ENCODE assay signal across 16 mouse cellular contexts in the genomic region with DNA sequence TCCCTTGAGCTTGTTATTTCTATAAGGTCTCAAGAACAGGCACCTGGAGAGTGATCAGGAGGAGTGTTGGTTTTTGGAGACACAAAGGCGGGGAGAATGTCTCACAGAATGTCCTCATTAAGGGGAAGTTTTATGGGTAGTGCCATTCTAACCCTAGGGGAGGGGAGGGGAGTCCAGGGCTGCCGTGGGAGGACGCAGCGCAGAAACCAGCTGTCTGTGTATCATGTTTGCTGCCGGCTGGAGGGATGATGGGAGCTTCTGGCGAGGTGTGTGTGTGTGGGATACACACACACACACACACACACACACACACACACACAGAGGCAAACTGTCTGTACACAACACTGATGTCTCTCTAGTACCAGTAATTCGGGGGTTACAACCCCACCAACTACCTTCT. TPM values are rescaled to one million over a fixed set of nuclear protein-coding genes. Genes with fewer than 3 reads are reported as not detected.
DNase-seq lines count a peak whose midpoint lies in the region; ATAC-seq and TF ChIP-seq lines count a peak whose summit lies in the region.
"Had no signal": no experiment of that assay in that cellular context is flagged by ENCODE, and none has a peak within 500 bp of the region (broad histone marks: within the 10 kb centered on the region; RNA-seq: fewer than 3 reads in every experiment).

No protein-coding gene starts in this region.

- no peaks in the 10 kb centered on the region for H3K9me3 ChIP-seq in hindbrain, embryonic 13.5 days
- no peaks in the 10 kb centered on the region for H3K9me3 ChIP-seq in hindbrain, embryonic 11.5 days (ENCODE audit: control insufficient read depth, low read length)
- no peaks in the 10 kb centered on the region for H3K9me3 ChIP-seq in limb, embryonic 12.5 days
- H3K9me3 ChIP-seq in limb, embryonic 10.5 days (replicated peaks): no peaks in the 10 kb centered on the region
- H3K9me3 ChIP-seq in CH12.LX (replicated peaks; ENCODE audit: low read length): no peaks in the 10 kb centered on the region
- H3K9me3 ChIP-seq in embryonic facial prominence, embryonic 13.5 days: no peaks in the 10 kb centered on the region
- H3K9me3 ChIP-seq in midbrain, embryonic 16.5 days (replicated peaks; ENCODE audit: control insufficient read depth, low read length, poor library complexity, severe bottlenecking): no peaks in the 10 kb centered on the region
- H3K9me3 ChIP-seq: limb, embryonic 15.5 days had no signal

- no peaks in the 10 kb centered on the region for H3K79me2 ChIP-seq in CH12.LX (replicated peaks; ENCODE audit: control insufficient read depth, extremely low read depth, insufficient read depth, poor library complexity, severe bottlenecking)

- TF ChIP-seq RAD21 in CH12.LX (IDR thresholded peaks at IDR 0.05; ENCODE audit: low read depth, low read length): no peak

- no peak for TF ChIP-seq POLR2A in CH12.LX (IDR thresholded peaks at IDR 0.05; ENCODE audit: low read depth, low read length)

- DNase-seq in hindbrain, embryonic 11.5 days (ENCODE audit: low spot score): no peak
- no peak for DNase-seq in limb, embryonic 10.5 days (ENCODE audit: low spot score)
- no peak for DNase-seq in CH12.LX (ENCODE audit: extremely low read depth)
- DNase-seq: cerebellum, postnatal 25 days; gastrocnemius, postnatal 14 days; heart, postnatal 10 days; layer of hippocampus, postnatal 36 days had no signal

- H3K4me1 ChIP-seq in hindbrain, embryonic 13.5 days (replicated peaks): peaks cover 32% of the 10 kb centered on the region
- peaks cover 5% of the 10 kb centered on the region for H3K4me1 ChIP-seq in hindbrain, embryonic 11.5 days (replicated peaks; ENCODE audit: control insufficient read depth, insufficient read depth, low read length)
- peaks cover 28% of the 10 kb centered on the region for H3K4me1 ChIP-seq in limb, embryonic 12.5 days (replicated peaks)
- peaks cover 35% of the 10 kb centered on the region for H3K4me1 ChIP-seq in limb, embryonic 10.5 days
- H3K4me1 ChIP-seq in CH12.LX (ENCODE audit: control insufficient read depth in 1 of 2, insufficient read depth in 2 of 2): no peaks in the 10 kb centered on the region
- peaks cover 28% of the 10 kb centered on the region for H3K4me1 ChIP-seq in embryonic facial prominence, embryonic 13.5 days
- H3K4me1 ChIP-seq in midbrain, embryonic 16.5 days (ENCODE audit: control insufficient read depth, insufficient read depth, low read length): peaks cover 13% of the 10 kb centered on the region

- TF ChIP-seq CTCF in CH12.LX (conservative IDR thresholded peaks at IDR 0.05 in 1 of 2, IDR thresholded peaks at IDR 0.05 in 1 of 2; ENCODE audit: low read depth in 2 of 2, low read length in 2 of 2): no peak

- dilution Hi-C loops in CH12.LX (cut with MboI; ENCODE audit: extremely low pct_ligation_motif_present, extremely low pct_unique_long_range_greater_than_20kb, low sequenced_read_pairs): no loop called here

- 0 out of 2 replicates have a peak, but pooled peaks cover 3% of the 10 kb centered on the region for H3K27me3 ChIP-seq in hindbrain, embryonic 13.5 days
- no peaks in the 10 kb centered on the region for H3K27me3 ChIP-seq in hindbrain, embryonic 11.5 days (ENCODE audit: control insufficient read depth, insufficient read depth, low read length)
- H3K27me3 ChIP-seq in limb, embryonic 12.5 days: peaks cover 8% of the 10 kb centered on the region
- H3K27me3 ChIP-seq in limb, embryonic 10.5 days (ENCODE audit: low read depth, poor library complexity, severe bottlenecking): peaks cover 19% of the 10 kb centered on the region
- peaks cover 76% of the 10 kb centered on the region for H3K27me3 ChIP-seq in CH12.LX (replicated peaks)
- no peaks in the 10 kb centered on the region for H3K27me3 ChIP-seq in embryonic facial prominence, embryonic 13.5 days
- H3K27me3 ChIP-seq in midbrain, embryonic 16.5 days (ENCODE audit: control insufficient read depth, insufficient read depth, low read depth, low read length): no peaks in the 10 kb centered on the region
- H3K27me3 ChIP-seq: limb, embryonic 15.5 days had no signal

- WGBS in hindbrain, embryonic 13.5 days: 32% methylated on average over 7 of the region's 7 CpGs
- 42% methylated on average over 7 of the region's 7 CpGs for WGBS in hindbrain, embryonic 11.5 days
- 15% methylated on average over 7 of the region's 7 CpGs for WGBS in limb, embryonic 12.5 days
- 28% methylated on average over 7 of the region's 7 CpGs for WGBS in limb, embryonic 10.5 days
- WGBS in embryonic facial prominence, embryonic 13.5 days: 29% methylated on average over 7 of the region's 7 CpGs
- 57% methylated on average over 7 of the region's 7 CpGs for WGBS in midbrain, embryonic 16.5 days

- no peaks in the 10 kb centered on the region for H3K36me3 ChIP-seq in hindbrain, embryonic 13.5 days
- H3K36me3 ChIP-seq in hindbrain, embryonic 11.5 days (ENCODE audit: control insufficient read depth, insufficient read depth, low read length): no peaks in the 10 kb centered on the region
- H3K36me3 ChIP-seq in limb, embryonic 12.5 days: peaks cover 8% of the 10 kb centered on the region; the same call in 1 of the 2 replicates
- H3K36me3 ChIP-seq in limb, embryonic 10.5 days: no peaks in the 10 kb centered on the region
- H3K36me3 ChIP-seq in CH12.LX (replicated peaks in 1 of 2; ENCODE audit: control insufficient read depth in 1 of 2, insufficient read depth in 1 of 2, low read length in 1 of 2): no peaks in the 10 kb centered on the region
- H3K36me3 ChIP-seq in embryonic facial prominence, embryonic 13.5 days: peaks cover 31% of the 10 kb centered on the region
- H3K36me3 ChIP-seq in midbrain, embryonic 16.5 days (ENCODE audit: control insufficient read depth, insufficient read depth, low read length): no peaks in the 10 kb centered on the region

- H3K9ac ChIP-seq in hindbrain, embryonic 13.5 days: no peak overlapping the region
- no peak overlapping the region for H3K9ac ChIP-seq in hindbrain, embryonic 11.5 days (ENCODE audit: low read depth, low read length)
- H3K9ac ChIP-seq in limb, embryonic 12.5 days (replicated peaks): no peak overlapping the region
- H3K9ac ChIP-seq in CH12.LX (ENCODE audit: insufficient read depth, low read depth): no peak overlapping the region
- no peak overlapping the region for H3K9ac ChIP-seq in embryonic facial prominence, embryonic 13.5 days
- H3K9ac ChIP-seq in midbrain, embryonic 16.5 days (ENCODE audit: low read depth, low read length): no peak overlapping the region
- H3K9ac ChIP-seq: limb, embryonic 15.5 days had no signal

- no peak overlapping the region for H3K4me3 ChIP-seq in hindbrain, embryonic 13.5 days
- no peak overlapping the region for H3K4me3 ChIP-seq in hindbrain, embryonic 11.5 days (ENCODE audit: low read depth, low read length)
- no peak overlapping the region for H3K4me3 ChIP-seq in limb, embryonic 12.5 days (replicated peaks)
- no peak overlapping the region for H3K4me3 ChIP-seq in limb, embryonic 10.5 days
- no peak overlapping the region for H3K4me3 ChIP-seq in CH12.LX (replicated peaks in 1 of 3; ENCODE audit: low read depth in 2 of 3, low read length in 2 of 3, poor library complexity in 1 of 3)
- no peak overlapping the region for H3K4me3 ChIP-seq in embryonic facial prominence, embryonic 13.5 days
- no peak overlapping the region for H3K4me3 ChIP-seq in midbrain, embryonic 16.5 days (ENCODE audit: low read depth, low read length)
- H3K4me3 ChIP-seq: erythroblast, embryonic 14.5 days; limb, embryonic 15.5 days had no signal

- in situ Hi-C loops in CH12.LX (cut with MboI; ENCODE audit: low pct_ligation_motif_present, low pct_unique_long_range_greater_than_20kb, low sequenced_read_pairs): no loop called here

- ATAC-seq in hindbrain, embryonic 13.5 days (ENCODE audit: low FRiP score): no peak
- ATAC-seq in hindbrain, embryonic 11.5 days (ENCODE audit: low FRiP score): no peak
- no peak for ATAC-seq in limb, embryonic 12.5 days (ENCODE audit: insufficient number of reproducible peaks, insufficient read depth, low FRiP score, low TSS enrichment, low read depth)
- ATAC-seq in embryonic facial prominence, embryonic 13.5 days (ENCODE audit: insufficient number of reproducible peaks, insufficient read depth, low FRiP score, low TSS enrichment, low read depth): no peak
- ATAC-seq in midbrain, embryonic 16.5 days: no peak
- ATAC-seq: forebrain, embryonic 16.5 days had no signal

- peak overlapping the region; percentile 58; the same call in 1 of the 2 replicates for H3K27ac ChIP-seq in hindbrain, embryonic 13.5 days
- H3K27ac ChIP-seq in hindbrain, embryonic 11.5 days (ENCODE audit: low read depth, low read length): no peak overlapping the region
- H3K27ac ChIP-seq in limb, embryonic 12.5 days: no peak overlapping the region
- H3K27ac ChIP-seq in limb, embryonic 10.5 days: no peak overlapping the region
- no peak overlapping the region for H3K27ac ChIP-seq in CH12.LX (ENCODE audit: insufficient read depth, low read depth)
- peak overlapping the region; percentile 16; the same call in 1 of the 2 replicates for H3K27ac ChIP-seq in embryonic facial prominence, embryonic 13.5 days
- H3K27ac ChIP-seq in midbrain, embryonic 16.5 days (ENCODE audit: low read length): no peak overlapping the region
- H3K27ac ChIP-seq: limb, embryonic 15.5 days had no signal

- no peak overlapping the region for H3K4me2 ChIP-seq in hindbrain, embryonic 13.5 days
- H3K4me2 ChIP-seq in hindbrain, embryonic 11.5 days (replicated peaks; ENCODE audit: low read depth, low read length): no peak overlapping the region
- peak overlapping the region; percentile 24 for H3K4me2 ChIP-seq in limb, embryonic 12.5 days
- H3K4me2 ChIP-seq in CH12.LX (ENCODE audit: insufficient read depth, low read depth, poor library complexity, severe bottlenecking): peak overlapping the region; percentile 4; the same call in 1 of the 2 replicates
- peak overlapping the region; percentile 0; the same call in 1 of the 2 replicates for H3K4me2 ChIP-seq in embryonic facial prominence, embryonic 13.5 days
- no peak overlapping the region for H3K4me2 ChIP-seq in midbrain, embryonic 16.5 days (ENCODE audit: low read length)
- H3K4me2 ChIP-seq: limb, embryonic 15.5 days had no signal

- TF ChIP-seq EP300 in CH12.LX (IDR thresholded peaks at IDR 0.05; ENCODE audit: low read length): no peak

RNA-seq across cellular contexts. Expression of a gene that starts 8.8 kb away (rescaled TPM):
- 2.8 and 3.1 TPM in 2 replicates for polyA plus RNA-seq in hindbrain, embryonic 13.5 days (2015; fragmentation: Nextera tagmentation; extraction: Ambion mirVana)
- 2.3 and 3.2 TPM in 2 replicates for polyA plus RNA-seq in hindbrain, embryonic 11.5 days (2014; fragmentation: Nextera tagmentation; extraction: Ambion mirVana)
- polyA plus RNA-seq in limb, embryonic 12.5 days (2016; fragmentation: Nextera tagmentation; extraction: Ambion mirVana): 6.3 and 7.1 TPM in 2 replicates
- polyA plus RNA-seq in limb, embryonic 10.5 days (2016; fragmentation: Nextera tagmentation; extraction: Ambion mirVana): 3.0 and 4.6 TPM in 2 replicates
- total RNA-seq in CH12.LX (2012; rRNA removed): not detected in 2 replicates
- not detected in 2 replicates for total RNA-seq in CH12.LX (2014; rRNA removed)
- polyA plus RNA-seq in CH12.LX (2012; ENCODE audit: insufficient read length, low read depth): not detected in 2 replicates
- 12.9 and 14.7 TPM in 2 replicates for polyA plus RNA-seq in embryonic facial prominence, embryonic 13.5 days (2015; fragmentation: Nextera tagmentation; extraction: Ambion mirVana)
- polyA plus RNA-seq in midbrain, embryonic 16.5 days (2015; fragmentation: Nextera tagmentation; extraction: Ambion mirVana): 1.7 and 1.9 TPM in 2 replicates
- total RNA-seq: neutrophil, adult 5-6 weeks had no signal
- polyA plus RNA-seq: erythroblast, embryonic 14.5 days had no signal

RNA-seq across cellular contexts. Expression of a gene that starts 19.3 kb away (rescaled TPM):
- 43.0 and 45.4 TPM in 2 replicates for polyA plus RNA-seq in hindbrain, embryonic 13.5 days (2015; fragmentation: Nextera tagmentation; extraction: Ambion mirVana)
- polyA plus RNA-seq in hindbrain, embryonic 11.5 days (2014; fragmentation: Nextera tagmentation; extraction: Ambion mirVana): 51.3 and 53.5 TPM in 2 replicates
- 52.3 and 57.7 TPM in 2 replicates for polyA plus RNA-seq in limb, embryonic 12.5 days (2016; fragmentation: Nextera tagmentation; extraction: Ambion mirVana)
- polyA plus RNA-seq in limb, embryonic 10.5 days (2016; fragmentation: Nextera tagmentation; extraction: Ambion mirVana): 55.9 and 56.1 TPM in 2 replicates
- total RNA-seq in CH12.LX (2012; rRNA removed) (17.5 and 20.3 TPM in 2 replicates), CH12.LX (2014; rRNA removed) (12.1 and 13.0 TPM in 2 replicates)
- 14.8 and 16.0 TPM in 2 replicates for polyA plus RNA-seq in CH12.LX (2012; ENCODE audit: insufficient read length, low read depth)
- polyA plus RNA-seq in embryonic facial prominence, embryonic 13.5 days (2015; fragmentation: Nextera tagmentation; extraction: Ambion mirVana): 49.6 and 51.7 TPM in 2 replicates
- 39.4 and 41.7 TPM in 2 replicates for polyA plus RNA-seq in midbrain, embryonic 16.5 days (2015; fragmentation: Nextera tagmentation; extraction: Ambion mirVana)

RNA-seq across cellular contexts. Expression of a gene that starts 39.4 kb away (rescaled TPM):
- 2.2 and 2.6 TPM in 2 replicates for polyA plus RNA-seq in hindbrain, embryonic 13.5 days (2015; fragmentation: Nextera tagmentation; extraction: Ambion mirVana)
- polyA plus RNA-seq in hindbrain, embryonic 11.5 days (2014; fragmentation: Nextera tagmentation; extraction: Ambion mirVana): 0.14 and 0.17 TPM in 2 replicates
- 0.06 TPM in 1 of 2 replicates, not detected in the other for polyA plus RNA-seq in limb, embryonic 12.5 days (2016; fragmentation: Nextera tagmentation; extraction: Ambion mirVana)
- polyA plus RNA-seq in limb, embryonic 10.5 days (2016; fragmentation: Nextera tagmentation; extraction: Ambion mirVana): 0.24 TPM in 1 of 2 replicates, not detected in the other
- not detected in 2 replicates for total RNA-seq in CH12.LX (2012; rRNA removed)
- not detected in 2 replicates for total RNA-seq in CH12.LX (2014; rRNA removed)
- not detected in 2 replicates for polyA plus RNA-seq in CH12.LX (2012; ENCODE audit: insufficient read length, low read depth)
- polyA plus RNA-seq in embryonic facial prominence, embryonic 13.5 days (2015; fragmentation: Nextera tagmentation; extraction: Ambion mirVana): 0.40 and 0.42 TPM in 2 replicates
- 8.4 and 10.6 TPM in 2 replicates for polyA plus RNA-seq in midbrain, embryonic 16.5 days (2015; fragmentation: Nextera tagmentation; extraction: Ambion mirVana)
- total RNA-seq: neutrophil, adult 5-6 weeks had no signal
- polyA plus RNA-seq: C2C12 had no signal

Comparison
In these comparisons a context has a peak if more than half of its experiments do, and no peak if none do; other contexts are left out.
1. H3K27ac ChIP-seq: peak in hindbrain, embryonic 13.5 days (single experiment) and embryonic facial prominence, embryonic 13.5 days (single experiment); none in hindbrain, embryonic 11.5 days (single experiment), limb, embryonic 12.5 days (single experiment), limb, embryonic 10.5 days (single experiment), CH12.LX (single experiment) and midbrain, embryonic 16.5 days (single experiment).
2. H3K4me2 ChIP-seq: peak in limb, embryonic 12.5 days (single experiment), CH12.LX (single experiment) and embryonic facial prominence, embryonic 13.5 days (single experiment); none in hindbrain, embryonic 13.5 days (single experiment), hindbrain, embryonic 11.5 days (single experiment) and midbrain, embryonic 16.5 days (single experiment).